Mouse (Mus musculus): ENCODE measurements around the gene Cnr2.

GRCm38 (mm10) chr4:135949475-135949874, 54.3 kb downstream of the Cnr2 start:
- TF ChIP-seq CTCF (IDR thresholded peaks at IDR 0.05; ENCODE audit: control insufficient read depth, insufficient read depth, insufficient read length) (no peak), CEBPB (IDR thresholded peaks at IDR 0.05; ENCODE audit: low read depth) (no peak), USF1 (IDR thresholded peaks at IDR 0.05; ENCODE audit: low read depth) (no peak), MAX (IDR thresholded peaks at IDR 0.05) (no peak)

Data from C2C12 (cell line).